Mouse (Mus musculus): ENCODE measurements at regions not wholly inside any gene's neighbourhood (a gene's known extent, or its start where the extent isn't known, plus 50 kb on each side); places are given as distances from the start of the nearest gene placed in this dataset.
"Not testable (repeated sequence)": the region's sequence is repeated elsewhere in the genome, so short reads cannot be mapped to it uniquely, and the experiment has no call there.

DNA sequence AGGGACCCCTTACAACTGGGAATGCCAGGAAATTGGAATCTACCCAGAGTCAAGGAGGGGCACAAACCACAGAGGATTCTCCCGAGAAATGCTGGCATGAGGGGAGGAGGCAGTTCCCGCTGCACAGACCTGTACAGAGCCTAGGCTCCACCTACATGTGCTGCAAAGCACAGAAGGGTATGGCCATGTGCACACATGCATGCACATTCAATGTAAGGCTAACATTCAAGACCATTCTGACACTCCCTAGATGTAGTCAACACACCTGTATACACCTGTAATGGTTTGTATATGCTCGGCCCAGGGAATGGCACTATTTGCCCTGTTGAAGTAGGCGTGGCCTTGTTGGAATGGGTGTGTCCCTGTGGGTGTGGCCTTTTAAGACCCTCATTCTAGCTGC lies 238.0 kb downstream of the Prex1 start:
- no peak for DNase-seq (ENCODE audit: low spot score in 2 of 2)

DNA sequence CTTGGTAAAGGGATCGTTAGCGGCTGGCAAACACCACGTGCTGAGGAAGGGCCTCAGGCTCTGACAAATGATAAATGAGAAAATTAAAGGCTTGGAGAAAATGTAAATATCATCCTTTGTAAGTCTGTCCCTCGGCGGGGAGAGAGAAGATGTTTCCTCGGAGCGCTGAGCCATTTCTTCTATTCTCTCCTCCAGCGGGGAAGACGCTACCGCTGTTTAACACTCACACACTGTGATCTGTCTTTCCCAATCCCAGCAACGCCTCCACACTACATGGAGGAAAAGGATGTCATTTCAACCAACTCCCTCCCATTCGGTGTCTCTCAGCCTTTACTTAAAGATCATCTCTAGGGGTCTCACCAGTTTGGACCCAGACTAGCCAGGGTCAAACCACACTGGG lies 239.0 kb downstream of the Prex1 start:
- DNase-seq (ENCODE audit: low spot score in 2 of 2), result no peak

DNA sequence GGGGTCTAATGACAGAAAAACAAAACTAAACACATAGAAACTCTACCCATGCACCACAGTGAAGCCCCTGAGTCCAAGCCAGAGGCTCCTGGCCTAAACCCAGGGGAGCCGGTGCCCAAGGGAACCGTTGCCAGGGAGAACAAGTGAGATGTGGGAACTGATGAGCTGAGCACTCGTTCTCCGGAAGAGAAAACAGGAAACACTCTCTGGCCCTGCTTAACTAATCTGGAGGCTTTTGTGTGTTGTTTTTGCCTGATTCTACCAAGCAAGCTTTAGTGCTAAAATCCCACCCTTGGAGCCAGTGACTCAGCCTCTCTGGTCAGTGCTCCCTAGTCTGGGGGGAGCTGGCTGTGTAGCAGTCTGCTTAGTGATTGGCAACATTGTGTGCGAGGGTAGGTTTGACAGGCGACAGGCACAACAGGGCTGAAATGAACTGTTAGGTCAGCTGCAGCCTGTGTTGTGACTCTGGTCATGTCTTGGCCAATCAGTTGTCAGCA lies 242.3 kb downstream of the Prex1 start:
- DNase-seq (ENCODE audit: low spot score in 2 of 2), result no peak

DNA sequence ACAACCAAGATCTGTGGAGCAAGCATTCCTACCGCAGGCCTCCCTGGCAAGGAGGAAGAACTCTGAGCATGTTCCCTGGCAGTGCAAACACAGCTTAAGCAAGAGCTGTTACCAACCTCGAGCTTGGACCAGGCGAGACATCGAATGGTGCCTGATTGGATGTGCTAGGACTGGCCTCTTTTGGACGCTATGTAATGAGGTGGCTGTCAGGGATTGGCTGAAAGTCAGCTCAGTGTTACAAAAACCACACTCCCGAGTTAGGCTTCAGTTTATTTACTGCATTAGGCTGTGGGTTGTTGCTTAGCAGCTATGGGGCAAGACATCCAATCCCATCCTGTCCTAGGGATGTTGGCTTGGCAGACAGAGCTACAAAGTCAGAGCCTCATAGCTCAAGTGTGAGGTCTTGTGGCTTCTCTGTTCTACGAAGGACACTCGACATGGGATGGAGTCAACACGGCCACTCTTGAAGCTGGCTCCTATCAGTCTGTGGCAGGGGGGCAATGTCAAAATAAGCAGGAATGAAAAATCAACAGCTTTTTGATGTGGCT lies 244.5 kb downstream of the Prex1 start:
- no peak for DNase-seq (ENCODE audit: low spot score in 2 of 2)

DNA sequence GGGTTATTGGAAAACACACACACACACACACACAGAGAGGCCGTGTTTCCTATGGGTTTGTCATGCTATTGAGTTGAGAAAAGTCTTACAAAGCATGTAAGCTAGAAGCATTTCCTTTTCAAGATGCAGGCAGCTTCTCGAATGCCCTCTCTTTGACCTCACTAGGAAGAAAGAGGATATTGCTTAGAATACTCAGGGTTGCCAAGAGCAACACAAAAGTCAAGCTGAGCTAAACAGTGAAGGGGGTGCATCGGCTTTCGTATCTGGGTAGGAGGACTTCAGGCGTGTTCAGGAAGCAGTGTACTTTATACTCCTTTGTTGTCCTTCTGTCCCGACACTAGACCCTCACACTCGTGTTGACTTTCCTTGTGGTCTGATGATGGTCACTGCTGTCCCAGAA lies 246.5 kb downstream of the Prex1 start:
- DNase-seq (ENCODE audit: low spot score in 2 of 2), result no peak

DNA sequence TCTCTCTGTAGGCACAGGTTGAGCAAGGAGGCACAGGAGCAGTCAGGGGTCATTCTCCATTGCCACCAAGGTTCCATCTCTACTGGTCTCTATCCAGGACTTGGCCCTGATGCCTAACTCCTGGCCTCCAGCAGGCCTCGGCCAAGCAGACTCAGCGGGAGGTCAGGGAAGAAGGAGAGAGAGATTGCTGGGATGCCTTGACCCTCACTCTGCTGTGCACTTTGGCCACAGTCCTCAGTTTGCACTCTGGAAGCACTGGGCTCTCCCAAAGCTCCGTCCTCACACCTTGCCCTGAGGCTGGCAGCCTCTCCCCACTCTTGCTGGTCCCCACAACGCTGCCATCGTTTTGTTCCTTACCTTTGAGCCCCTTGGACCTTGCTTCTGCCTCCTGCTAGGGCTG lies 248.1 kb downstream of the Prex1 start:
- DNase-seq (ENCODE audit: low spot score in 2 of 2), result no peak

DNA sequence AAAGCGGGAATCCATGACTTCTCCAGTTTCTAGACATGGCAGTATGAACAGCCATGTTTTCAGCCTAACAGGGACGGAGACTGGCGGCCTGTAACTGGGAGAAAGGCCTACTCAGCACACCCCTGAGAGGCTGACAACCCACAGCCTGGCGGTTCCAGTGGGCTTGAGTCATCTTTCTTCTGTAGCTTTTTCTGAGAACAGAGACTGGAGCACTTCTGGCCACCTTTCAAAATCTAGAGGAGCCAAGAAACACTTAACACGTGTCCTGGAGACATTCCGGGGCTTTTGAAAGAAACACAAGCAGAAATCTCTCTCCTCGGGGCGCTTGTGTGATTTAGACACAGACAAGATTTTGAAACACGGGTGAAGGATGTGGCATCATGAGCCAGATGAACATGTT lies 250.1 kb downstream of the Prex1 start:
- no peak for DNase-seq (ENCODE audit: low spot score in 2 of 2)

DNA sequence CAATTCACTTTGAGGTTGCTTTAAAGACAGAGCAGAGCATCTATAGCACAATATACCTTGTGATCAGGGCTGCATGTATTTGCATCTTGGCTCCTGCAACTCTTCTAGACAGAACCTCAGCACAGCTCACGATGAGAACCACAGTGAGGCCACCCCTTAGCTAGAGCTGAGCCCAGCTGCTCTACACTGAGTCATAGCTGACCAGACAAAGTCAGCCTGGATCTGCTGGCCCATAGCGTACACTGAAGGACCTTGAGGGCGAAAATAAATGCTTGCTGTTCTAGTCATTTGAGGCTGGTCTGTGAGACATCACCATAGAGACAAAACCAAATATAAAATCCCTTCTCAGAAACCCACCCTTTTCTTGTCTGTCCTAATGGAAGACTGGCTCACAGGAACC lies 251.7 kb downstream of the Prex1 start:
- no peak for DNase-seq (ENCODE audit: low spot score in 2 of 2)

DNA sequence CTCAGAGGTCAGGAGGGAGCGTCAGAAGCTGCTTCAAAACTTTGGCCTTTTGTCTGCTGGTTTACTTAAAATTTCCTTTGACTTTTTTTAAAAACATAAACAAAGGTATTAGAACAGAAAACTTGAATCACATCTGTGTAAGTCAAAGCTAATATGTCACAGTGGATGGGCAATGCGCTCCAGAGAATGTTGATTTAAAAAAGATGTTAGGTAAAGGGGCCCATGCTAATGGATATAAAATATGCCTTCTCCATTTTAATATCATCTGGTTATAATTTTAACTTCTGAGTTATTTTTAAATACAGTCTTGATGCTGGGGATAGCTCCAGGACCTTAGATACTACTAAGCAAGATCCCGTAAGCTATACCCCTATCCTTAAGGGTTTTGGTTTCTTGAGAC lies 252.5 kb downstream of the Prex1 start:
- DNase-seq (ENCODE audit: low spot score in 2 of 2), result no peak

DNA sequence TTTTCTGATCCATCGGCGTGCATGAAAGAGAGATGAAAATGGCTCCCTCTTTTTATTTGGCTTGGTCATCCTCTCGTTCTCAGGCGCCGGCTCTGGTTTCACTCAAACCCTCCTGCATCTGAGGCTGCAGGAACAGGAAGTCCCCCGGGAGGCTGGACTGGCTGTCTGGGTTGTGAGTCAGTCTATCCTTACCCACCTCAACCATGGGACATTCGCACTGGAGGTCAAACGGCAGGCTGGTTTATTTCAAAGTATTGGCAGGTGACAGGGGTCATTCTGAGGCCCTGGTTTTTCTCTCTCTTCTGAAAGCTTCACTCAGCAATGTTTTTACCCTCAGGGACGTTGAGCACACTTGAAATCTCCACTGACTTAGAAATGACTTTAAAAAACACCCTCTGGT lies 253.7 kb downstream of the Prex1 start:
- DNase-seq (ENCODE audit: low spot score in 2 of 2), result no peak

DNA sequence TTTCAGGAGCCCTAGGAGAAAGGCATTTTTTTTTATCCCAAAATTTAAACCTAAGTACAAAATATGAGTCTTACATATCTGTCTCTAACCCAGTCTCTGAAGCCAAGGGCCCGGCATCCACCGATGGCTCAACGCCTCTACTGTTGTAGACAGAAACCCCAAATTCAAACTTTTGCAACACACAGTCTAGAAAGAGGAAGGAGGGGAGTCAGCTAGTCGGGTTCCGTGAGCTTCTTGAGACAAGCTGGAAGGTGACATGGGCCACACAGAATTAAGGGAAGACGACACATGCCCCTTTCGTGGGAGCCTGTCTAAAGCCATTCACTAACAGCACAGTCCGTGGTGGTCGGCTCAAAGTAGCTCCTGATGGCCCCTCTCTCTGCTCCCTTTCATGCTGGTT lies 254.7 kb downstream of the Prex1 start:
- no peak for DNase-seq (ENCODE audit: low spot score in 2 of 2)

DNA sequence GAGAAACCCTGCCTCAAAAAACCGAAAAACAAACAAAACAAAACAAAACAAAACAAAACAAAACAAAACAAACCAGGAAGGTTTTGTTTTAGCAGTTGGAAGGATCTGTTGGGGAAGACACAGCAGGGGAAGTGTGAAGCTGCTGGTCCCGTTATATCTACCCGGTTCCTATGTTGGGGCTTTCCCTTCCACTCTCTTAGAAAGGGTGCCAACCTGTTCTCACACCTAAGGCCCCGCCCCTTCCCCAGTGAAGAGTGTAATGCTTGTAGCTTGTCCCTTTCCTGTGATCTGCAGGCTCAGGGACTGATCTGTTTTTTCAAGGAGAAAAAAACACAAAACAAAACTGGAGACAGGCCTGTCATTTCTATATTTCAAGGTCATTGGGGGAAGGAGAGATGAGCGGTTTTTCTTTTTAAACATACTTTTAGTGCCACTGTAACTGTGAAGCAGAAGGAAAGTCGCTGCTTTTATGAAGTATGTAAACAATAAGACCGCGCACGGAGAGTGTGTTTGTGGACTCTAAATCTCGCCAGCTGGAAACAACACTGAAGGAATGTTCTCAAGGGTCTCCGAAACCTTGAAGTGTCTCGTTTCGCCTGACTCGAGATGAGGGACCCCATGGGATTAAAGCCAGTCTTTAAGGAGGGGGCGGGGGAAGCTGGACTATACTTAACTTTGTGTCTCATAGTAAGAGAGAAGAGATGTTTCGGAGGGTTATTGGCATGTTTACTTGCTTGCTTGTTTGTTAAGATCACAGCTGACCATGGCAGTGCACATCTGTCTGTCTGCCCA lies 256.1 kb downstream of the Prex1 start:
- DNase-seq (ENCODE audit: low spot score in 2 of 2), result peak in 1 of 2 experiments; percentile 48

DNA sequence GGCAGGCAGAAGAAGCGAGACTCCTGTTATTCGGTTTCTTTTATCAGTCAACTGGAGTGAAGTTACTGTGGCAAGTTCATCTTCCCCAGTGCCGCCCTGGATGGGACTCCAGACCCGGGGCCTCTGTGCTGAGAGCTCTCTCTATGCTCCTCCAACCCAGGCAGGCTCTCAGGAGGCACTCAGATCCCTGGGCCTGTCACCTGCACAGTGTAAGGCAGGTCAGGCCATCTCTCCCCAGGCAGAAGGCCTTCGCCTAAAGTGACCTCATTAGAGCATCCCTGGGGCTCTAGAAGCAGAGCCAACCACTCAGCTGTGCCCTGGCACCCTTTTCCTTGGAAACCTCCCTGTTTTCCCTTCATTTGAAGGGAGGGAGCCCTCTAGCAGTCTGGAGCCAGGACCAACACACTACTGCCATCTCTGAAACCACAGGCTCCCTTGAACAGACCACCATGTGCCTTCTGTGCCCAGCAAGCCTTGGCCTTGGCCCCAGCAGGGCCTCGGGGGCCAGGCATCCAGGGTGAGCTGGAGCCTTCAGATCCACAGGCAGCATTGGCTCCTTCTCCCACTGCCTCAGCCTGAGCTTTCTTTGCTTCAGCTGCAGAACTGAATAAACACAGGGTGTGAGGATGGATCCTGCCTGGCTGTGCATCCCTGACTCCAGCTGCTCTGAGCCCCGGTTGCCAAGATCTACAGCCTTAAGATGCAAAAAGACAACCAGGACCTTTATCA lies 259.3 kb downstream of the Prex1 start:
- not testable (repeated sequence) for DNase-seq (ENCODE audit: low spot score in 2 of 2)

DNA sequence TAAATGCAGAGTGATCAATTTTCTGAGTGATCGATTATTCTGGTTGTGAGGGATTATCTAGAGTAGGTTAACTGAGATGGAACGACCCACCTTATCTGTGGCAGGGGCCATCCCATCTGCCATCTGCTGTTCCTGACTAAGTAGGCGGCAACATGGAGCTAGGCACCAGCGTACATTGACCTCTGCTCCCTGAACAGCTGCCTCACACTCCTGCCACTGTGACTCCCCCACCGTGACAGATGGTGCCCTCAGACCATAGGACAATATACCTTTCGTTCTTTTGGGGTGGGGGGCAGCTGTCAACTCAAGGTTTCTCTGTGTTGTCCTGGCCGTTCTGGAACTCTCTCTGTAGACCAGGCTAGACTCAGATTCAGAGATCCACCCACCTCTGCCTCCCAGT lies 262.7 kb downstream of the Prex1 start:
- DNase-seq (ENCODE audit: low spot score in 2 of 2), result no peak

DNA sequence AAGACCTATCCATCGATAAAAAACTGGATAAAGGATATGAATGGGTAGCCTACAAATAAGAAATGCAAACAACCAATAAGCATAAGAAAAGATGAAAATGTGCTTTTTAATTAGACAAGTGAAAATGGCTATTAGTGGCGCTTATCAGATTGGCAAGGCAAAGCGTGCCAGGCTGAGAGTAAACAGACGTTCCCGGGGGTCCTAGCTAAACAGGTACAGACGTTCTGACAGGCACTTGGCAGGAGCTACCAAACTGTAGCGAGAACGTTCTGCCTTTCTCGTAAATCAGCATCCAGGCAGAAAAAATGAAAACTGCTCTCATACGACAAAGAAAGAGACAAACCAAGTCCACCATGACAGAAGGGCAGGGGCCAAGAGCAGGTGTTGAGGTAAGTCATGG lies 263.3 kb downstream of the Prex1 start:
- no peak for DNase-seq (ENCODE audit: low spot score in 2 of 2)

DNA sequence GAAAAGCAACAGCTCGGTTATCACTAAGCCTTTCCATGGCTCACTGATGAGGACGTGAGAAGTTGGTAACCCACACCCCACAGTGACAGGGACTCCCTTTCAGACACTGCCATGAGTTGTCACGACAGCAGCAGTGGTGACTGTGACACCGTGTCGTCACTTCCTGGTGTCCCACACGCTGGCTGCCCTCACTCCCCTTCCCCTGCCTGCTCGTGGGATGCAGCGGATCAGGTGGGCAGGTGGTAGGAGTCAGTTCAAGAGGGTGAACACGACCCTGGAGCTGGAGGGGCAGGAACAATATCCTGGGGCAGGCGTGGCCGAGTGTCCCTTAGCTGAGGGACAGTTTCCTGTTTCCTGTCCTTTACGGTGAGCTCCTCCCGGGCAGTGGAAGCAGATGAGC lies 264.9 kb downstream of the Prex1 start:
- no peak for DNase-seq (ENCODE audit: low spot score in 2 of 2)

DNA sequence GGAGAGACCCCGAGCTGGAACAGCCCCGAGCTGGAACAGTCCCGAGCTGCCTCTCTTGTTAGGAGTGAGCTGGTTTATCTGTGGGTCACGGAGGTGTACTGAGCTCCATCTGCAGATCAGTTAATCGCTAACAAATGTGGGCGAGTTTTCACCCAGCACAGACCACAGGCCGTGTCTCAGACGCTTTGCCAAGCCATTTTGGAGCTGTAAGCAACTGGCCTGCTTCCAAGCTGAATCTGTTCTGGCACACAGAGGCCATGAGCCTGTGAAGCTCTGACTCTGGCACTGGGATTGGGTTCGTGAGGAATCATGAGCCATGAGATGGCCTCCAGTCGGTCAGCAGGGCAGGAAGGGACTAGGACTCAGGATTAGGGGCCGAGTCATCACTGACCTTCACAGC lies 265.5 kb downstream of the Prex1 start:
- no peak for DNase-seq (ENCODE audit: low spot score in 2 of 2)

DNA sequence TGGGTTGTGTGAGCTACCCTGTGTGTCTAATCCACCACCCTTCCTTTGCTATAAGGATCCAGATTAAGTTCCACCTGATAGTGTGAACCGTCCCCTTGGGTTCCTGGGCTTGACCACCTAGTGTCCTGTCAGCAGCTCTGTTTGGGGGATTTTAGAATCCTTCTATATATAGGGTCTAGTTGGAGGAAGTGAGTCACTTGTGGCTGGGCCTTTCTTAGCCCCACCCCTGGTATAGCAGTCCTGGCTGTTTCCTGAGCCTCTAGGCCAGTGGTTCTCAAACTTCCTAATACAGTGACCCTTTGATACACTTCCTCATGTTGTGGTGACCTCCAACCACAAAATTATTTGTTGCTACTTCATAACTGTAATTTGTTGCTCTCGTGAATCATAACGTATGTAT lies 267.1 kb downstream of the Prex1 start:
- peak in 1 of 2 experiments; percentile 49 for DNase-seq (ENCODE audit: low spot score in 2 of 2)

DNA sequence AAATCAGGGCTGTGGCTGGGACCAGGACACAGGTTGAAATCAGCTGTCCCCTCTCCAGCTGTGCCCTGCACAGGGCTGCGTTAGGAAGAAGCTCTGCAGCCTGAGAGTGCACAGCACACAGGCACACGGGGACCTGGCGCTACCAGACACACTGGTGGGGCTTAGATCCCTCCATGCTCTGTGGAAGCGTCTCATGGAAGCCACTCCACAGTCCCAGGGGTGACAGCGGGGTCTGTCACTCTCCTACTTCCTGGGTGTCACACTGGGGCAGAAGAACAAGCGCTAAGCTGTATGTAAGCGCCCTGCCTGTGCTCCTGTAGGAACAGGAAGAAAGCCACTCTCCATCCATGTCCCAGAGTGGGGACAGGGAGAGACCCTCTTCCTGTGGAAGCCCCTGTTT lies 267.8 kb downstream of the Prex1 start:
- DNase-seq (ENCODE audit: low spot score in 2 of 2), result not testable (repeated sequence)

DNA sequence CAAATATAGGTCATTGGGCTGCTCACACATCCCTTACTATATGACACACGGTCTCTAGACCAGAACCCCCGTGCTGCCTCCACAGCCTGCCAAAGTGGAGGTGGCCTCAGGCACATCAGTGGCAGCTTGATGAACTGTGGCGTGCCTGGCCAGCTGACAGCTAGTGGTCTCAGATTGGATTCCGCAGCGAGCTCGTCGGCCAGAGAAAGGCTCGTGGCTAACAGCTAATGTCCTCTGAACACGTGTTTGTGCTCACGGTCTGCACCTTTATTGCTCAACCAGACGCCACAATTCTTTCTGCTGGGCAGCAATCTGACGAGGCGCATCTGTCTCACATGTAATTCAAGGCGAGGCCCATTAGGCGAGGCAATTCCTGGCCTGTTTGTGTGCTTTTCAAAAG lies 270.6 kb downstream of the Prex1 start:
- DNase-seq (ENCODE audit: low spot score in 2 of 2), result no peak

DNA sequence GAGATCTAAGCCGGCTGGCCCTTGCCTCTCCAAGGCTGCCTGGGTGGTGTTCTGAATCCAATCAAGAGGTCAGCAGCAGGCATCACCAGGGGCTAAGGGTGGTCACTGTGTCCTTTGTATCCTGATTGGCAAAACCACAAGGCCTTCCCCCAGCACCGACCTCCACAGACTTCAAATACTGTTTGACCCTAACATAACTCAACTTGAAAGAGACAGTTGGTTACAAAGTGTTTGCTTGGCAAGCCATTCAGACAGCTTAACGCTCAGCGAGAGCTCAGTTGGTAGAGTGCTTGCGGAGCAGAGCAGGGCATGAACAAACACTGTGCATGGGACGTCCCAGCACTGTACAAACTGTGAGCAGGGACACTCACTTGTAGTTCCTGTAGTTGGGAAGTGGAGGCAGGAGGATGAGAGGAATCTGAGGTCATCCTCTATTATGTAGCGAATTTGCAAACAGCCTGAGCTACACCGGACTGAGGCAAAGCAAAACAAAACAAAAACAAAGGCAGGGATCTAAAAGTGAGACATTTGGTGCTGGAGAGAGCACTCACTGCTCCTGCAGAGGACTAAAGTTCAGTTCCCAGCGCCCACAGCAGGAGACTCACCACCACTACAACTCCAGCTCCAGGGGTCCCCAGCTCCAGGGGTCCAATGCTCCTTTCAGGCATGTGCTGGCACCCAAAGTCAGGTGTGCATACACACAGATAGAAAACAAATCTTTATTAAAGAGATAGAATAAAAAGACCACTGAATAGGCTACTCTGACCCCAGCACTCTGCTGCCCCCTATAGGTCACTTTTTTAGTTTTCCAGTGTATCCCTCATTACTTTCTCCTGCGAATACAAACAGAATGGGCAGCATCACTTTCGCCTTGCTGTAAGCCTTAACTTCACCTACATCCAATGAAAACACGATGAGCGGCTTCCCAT lies 273.5 kb downstream of the Prex1 start:
- DNase-seq (ENCODE audit: low spot score in 2 of 2), result peak in 1 of 2 experiments; percentile 40

DNA sequence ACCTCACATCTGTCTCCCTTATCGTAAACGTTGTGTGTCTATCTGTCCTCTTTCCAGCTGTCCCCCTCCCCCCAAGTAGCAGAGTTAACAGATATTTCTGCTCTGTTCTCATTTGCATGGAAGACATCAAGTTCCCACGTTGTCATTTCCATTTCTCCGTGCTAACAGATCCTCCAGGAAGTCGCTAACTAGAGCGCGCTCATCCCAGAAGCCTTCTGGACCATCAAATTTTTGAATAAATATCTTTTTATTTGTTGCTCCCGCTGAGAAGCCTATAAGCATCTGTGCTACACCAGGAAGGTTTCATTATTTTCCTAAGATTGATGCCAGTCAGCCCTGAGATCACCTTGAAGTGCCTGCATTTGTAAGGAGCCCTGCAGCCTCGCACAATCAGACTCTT lies 275.4 kb downstream of the Prex1 start:
- DNase-seq (ENCODE audit: low spot score in 2 of 2), result no peak

All from spleen, postnatal 10 days (tissue).